Mouse (Mus musculus) cortical plate, adult 2 months (tissue): ENCODE data around the gene Hist1h2be.
"Not testable (repeated sequence)": the region's sequence is repeated elsewhere in the genome, so short reads cannot be mapped to it uniquely, and the experiment has no call there.

Experiments used
- CTCF ChIP-seq: fragments of 200-500 bp; IDR thresholded peaks from 2 replicates; pipeline ENCODE4 v1.5.1; 2011; ENCODE audit warnings: mild to moderate bottlenecking, control low read depth, low read length; ENCODE audit not compliant: insufficient read depth; ENCODE audit errors: extremely low read depth
- POLR2A ChIP-seq: fragments of 200-500 bp; IDR thresholded peaks from 2 replicates; pipeline ENCODE4 v1.6.1; 2011; ENCODE audit warnings: mild to moderate bottlenecking, low read length, control low read depth; ENCODE audit not compliant: insufficient read depth; ENCODE audit errors: extremely low read depth

GRCm38 (mm10) chr13:23575864-23576313 lies 45.0 kb downstream of the Hist1h2be start:
- not testable (repeated sequence) for TF ChIP-seq CTCF, POLR2A
